Mouse (Mus musculus): Measurements from ENCODE around the gene Kbtbd3. TPM values are rescaled to one million over a fixed set of nuclear protein-coding genes. Genes with fewer than 3 reads are reported as not detected.
A peak's percentile ranks its signal among the peaks of the same experiment; 100 is the strongest.

The Kbtbd3 gene
- polyA plus RNA-seq, 1 experiment from 2014 or later: 7.5 TPM

DNA sequence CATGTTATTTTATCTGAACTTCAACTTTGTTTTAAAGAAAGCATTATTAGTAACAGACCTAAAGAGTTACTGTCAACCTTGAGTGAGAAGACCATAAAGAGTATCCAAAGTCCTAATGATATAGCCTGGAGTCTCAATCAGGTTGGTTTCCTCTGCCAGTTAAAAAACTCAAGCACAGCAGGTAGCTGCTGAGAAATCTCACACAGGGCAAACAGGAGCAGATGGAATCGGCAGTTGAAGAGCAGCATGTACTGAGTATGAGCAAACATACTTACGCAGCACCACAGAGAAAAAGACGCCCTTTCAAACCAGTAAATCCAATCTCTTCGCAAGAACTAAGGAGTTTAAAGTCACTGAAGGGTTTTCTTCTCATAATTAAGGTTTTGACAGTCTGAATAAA is 4.3 kb downstream of the Kbtbd3 start:
- H3K27ac ChIP-seq: no peak overlapping the region
- 88% methylated on average over 4 of the region's 4 CpGs for WGBS

DNA sequence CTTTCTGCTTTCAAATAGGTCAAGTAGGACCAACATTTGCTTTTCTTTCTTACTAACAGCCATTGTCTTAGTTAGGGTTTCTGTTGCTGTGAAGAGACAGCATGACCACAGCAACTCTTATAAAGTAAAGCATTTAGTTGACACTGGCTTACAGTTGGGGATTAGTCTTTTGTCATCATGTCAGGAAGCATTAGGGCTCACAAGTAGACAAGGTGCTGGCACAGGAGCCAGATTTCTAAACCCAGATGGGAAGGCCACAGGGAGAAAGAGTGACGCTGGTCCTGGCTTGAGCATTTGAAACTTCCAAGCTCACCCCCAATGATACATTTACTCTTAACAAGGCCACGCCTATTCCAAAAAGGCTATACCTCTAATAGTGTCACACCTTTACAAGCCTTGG is 6.1 kb downstream of the Kbtbd3 start:
- H3K9ac ChIP-seq (replicated peaks): no peak overlapping the region
- ATAC-seq (ENCODE audit: insufficient number of reproducible peaks, insufficient read depth, low FRiP score, low TSS enrichment, low read depth): no peak
- no peaks in the 10 kb centered on the region for H3K36me3 ChIP-seq
- 88% methylated on average over 2 of the region's 2 CpGs for WGBS
- H3K4me3 ChIP-seq (replicated peaks): no peak overlapping the region
- H3K4me1 ChIP-seq (replicated peaks): peaks cover 1% of the 10 kb centered on the region
- H3K9me3 ChIP-seq: no peaks in the 10 kb centered on the region
- no peak overlapping the region for H3K27ac ChIP-seq
- H3K4me2 ChIP-seq: no peak overlapping the region
- no peaks in the 10 kb centered on the region for H3K27me3 ChIP-seq

More for the DNA sequence above, 4.3 kb downstream of the Kbtbd3 start:
- H3K4me2 ChIP-seq: no peak overlapping the region
- H3K36me3 ChIP-seq: no peaks in the 10 kb centered on the region
- no peak overlapping the region for H3K4me3 ChIP-seq (replicated peaks)
- no peak for ATAC-seq (ENCODE audit: insufficient number of reproducible peaks, insufficient read depth, low FRiP score, low TSS enrichment, low read depth)
- no peaks in the 10 kb centered on the region for H3K9me3 ChIP-seq
- no peak overlapping the region for H3K9ac ChIP-seq (replicated peaks)
- H3K4me1 ChIP-seq (replicated peaks): peaks cover 6% of the 10 kb centered on the region
- H3K27me3 ChIP-seq: no peaks in the 10 kb centered on the region

DNA sequence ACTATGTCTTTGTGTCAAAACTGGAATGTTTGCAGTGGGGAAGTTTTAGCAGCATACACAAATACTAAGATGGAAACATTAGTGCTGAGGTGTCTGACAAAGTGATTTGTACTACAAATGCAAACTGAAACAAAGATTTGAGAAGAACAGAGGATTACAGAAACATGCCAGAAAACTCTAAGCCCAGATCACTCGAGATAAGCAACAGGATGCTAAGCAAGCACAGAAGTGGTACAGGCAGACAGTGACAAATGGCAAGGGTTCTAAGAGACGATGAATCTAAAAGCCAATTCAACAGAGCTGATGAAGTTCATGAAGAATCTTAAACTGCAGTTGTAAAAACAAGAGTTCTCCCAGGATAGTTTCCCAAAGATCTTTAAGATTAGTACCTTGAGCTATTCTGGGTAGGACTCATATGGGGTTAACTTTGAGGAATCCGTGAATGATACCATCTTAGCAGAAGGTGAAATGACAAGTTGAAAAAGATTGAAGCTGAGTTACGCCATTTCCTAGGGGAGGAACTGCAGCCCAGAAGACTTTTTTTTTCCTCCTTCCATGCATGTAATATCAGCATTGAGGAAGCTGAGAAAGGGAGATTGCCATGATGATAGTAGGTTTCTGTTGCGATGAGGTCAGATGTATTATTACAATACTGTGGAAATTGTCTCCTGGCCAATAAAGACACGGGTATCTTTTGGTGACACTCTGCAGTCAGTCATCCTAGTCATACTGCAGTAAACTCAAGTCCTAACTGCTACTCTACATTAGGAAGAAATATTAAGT is 9.5 kb downstream of the Kbtbd3 start:
- no peaks in the 10 kb centered on the region for H3K36me3 ChIP-seq
- no peak overlapping the region for H3K9ac ChIP-seq (replicated peaks)
- no peaks in the 10 kb centered on the region for H3K4me1 ChIP-seq (replicated peaks)
- H3K4me2 ChIP-seq: no peak overlapping the region
- ATAC-seq (ENCODE audit: insufficient number of reproducible peaks, insufficient read depth, low FRiP score, low TSS enrichment, low read depth): no peak
- H3K9me3 ChIP-seq: no peaks in the 10 kb centered on the region
- H3K27me3 ChIP-seq: no peaks in the 10 kb centered on the region
- WGBS: 85% methylated on average over 6 of the region's 6 CpGs
- no peak overlapping the region for H3K27ac ChIP-seq
- H3K4me3 ChIP-seq (replicated peaks): no peak overlapping the region

DNA sequence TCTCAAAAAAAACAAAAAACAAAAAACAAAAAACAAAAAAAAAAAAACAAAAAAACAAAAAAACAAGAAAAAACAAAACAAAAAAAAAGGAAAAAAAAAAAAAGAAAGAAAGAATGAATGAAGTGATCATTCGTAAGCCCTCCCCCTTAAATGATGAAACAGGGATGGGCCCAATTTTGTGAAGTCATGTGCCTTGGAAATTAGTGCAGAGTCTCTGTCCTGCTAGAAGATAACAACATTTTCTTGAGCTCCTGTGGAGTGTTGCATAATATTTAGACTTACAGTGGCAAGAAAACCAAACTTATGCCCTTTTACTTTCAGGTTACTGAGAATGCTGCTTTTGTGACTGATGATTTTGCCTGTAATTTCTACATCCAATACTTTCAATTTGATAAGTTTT is 43.5 kb downstream of the Kbtbd3 start:
- Histone ChIP-seq H3K4me3 (replicated peaks) (no peak overlapping the region), H3K36me3 (no peaks in the 10 kb centered on the region), H3K9me3 (no peaks in the 10 kb centered on the region), H3K27me3 (no peaks in the 10 kb centered on the region), H3K27ac (no peak overlapping the region), H3K4me1 (replicated peaks) (no peaks in the 10 kb centered on the region), H3K4me2 (no peak overlapping the region), H3K9ac (replicated peaks) (no peak overlapping the region)
- no peak for ATAC-seq (ENCODE audit: insufficient number of reproducible peaks, insufficient read depth, low FRiP score, low TSS enrichment, low read depth)
- WGBS: 92% methylated on average over 1 of the region's 1 CpGs

DNA sequence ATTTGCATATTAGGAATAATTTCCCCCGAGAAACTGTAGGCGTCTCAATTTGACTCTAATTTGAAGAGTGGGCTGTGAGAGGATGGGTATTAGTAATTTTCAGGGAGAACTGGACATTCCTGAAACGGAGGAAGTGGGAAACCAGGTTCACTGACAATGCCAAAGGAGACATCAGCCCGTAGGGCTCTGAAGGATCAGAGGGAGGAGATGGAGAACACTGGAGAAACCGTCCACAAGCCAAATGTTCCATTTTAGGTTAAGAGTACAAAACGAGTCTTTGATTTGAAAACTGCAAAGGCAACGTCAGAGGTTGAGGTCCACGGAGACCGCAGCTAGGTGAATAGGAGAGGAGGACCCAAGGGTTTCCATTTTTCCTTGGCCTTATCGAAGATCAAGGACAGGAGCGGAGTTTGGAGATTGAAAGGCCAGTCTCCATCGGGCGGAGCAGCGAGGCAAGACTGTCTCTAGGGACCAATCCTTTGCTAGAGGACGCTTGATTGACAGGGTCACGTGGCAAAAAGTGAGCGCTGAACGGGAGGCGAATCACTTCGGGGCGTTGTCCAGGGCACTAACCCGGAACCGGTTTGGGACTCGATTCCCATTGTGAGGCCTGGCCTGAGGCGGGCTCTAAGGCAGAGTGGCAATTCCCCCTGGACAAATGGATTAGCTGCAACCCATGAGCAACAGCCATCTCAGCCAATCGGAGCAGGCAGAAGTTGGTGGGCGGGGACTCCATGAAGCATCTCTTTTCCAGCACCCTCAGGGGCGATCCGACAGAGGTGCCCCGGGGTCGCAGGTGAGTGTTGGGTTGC is 66.4 kb downstream of the Kbtbd3 start, which contains the start of gene Msantd4:
TSS of gene Msantd4 (plus strand) at position 735 of the 812 bp plus-strand sequence.
- Histone ChIP-seq H3K9me3 (no peaks in the 10 kb centered on the region), H3K27ac (peak within 1 kb of the TSS; percentile 60), H3K4me3 (replicated peaks) (peak within 1 kb of the TSS; percentile 62), H3K27me3 (no peaks in the 10 kb centered on the region), H3K4me2 (peak within 1 kb of the TSS; percentile 59), H3K4me1 (replicated peaks) (no peaks in the 10 kb centered on the region; the same call in 1 of the 2 replicates), H3K9ac (replicated peaks) (peak within 1 kb of the TSS; percentile 59), H3K36me3 (peaks cover 9% of the 10 kb centered on the region; the same call in 1 of the 2 replicates)
- peak; percentile 100 for ATAC-seq (ENCODE audit: insufficient number of reproducible peaks, insufficient read depth, low FRiP score, low TSS enrichment, low read depth)
- WGBS: 3% methylated on average over 31 of the region's 31 CpGs

DNA sequence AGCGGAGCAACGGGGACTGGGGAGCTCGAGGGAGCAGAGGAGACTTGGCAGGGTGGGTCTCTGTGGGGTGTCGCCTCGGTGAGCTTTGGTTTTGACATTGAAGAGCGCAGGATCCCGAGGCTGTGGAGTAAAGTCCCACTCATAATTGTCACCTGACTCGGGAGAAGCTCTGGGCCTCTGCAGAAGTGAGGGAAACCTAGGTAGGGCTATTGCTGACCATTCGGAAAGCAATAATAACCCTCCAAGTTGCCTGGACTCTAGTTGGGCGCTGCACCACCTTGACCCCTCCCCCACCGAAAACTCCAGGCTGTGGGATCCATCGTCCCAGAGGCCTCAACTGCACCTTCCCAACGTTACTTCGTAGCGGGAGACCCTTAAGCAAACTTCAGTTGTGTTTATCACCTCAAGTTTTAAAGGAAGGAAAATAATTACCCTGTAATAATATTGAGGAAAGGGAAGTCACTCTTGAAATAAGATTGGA is 67.0 kb downstream of the Kbtbd3 start:
- Histone ChIP-seq H3K4me2 (peak overlapping the region; percentile 59), H3K9ac (replicated peaks) (peak overlapping the region; percentile 59), H3K36me3 (peaks cover 9% of the 10 kb centered on the region; the same call in 1 of the 2 replicates), H3K27me3 (no peaks in the 10 kb centered on the region), H3K4me3 (replicated peaks) (peak overlapping the region; percentile 62), H3K4me1 (replicated peaks) (no peaks in the 10 kb centered on the region; the same call in 1 of the 2 replicates), H3K27ac (peak overlapping the region; percentile 46), H3K9me3 (no peaks in the 10 kb centered on the region)
- 0% methylated on average over 15 of the region's 15 CpGs for WGBS
- ATAC-seq (ENCODE audit: insufficient number of reproducible peaks, insufficient read depth, low FRiP score, low TSS enrichment, low read depth): no peak; the same call in none of the 2 replicates

Small RNA genes within 50 kb of the gene (microRNA-seq; reads per million reads assigned to microRNA genes)
- gene Gm22195 (not detected), gene Gm23992 (not detected)

Other genes starting within 250 kb of the Kbtbd3 start
- gene Aasdhppt, start 362 bp upstream of the Kbtbd3 start, polyA plus RNA-seq (2016; fragmentation: Nextera tagmentation; extraction: Ambion mirVana): 39.3 and 39.7 TPM in 2 replicates
- gene Msantd4, start 66.7 kb downstream of the Kbtbd3 start, polyA plus RNA-seq (2016; fragmentation: Nextera tagmentation; extraction: Ambion mirVana): 58.9 and 59.0 TPM in 2 replicates

Data from limb, embryonic 12.5 days (tissue).